Comparison of ENCODE assay signal across 26 mouse cellular contexts in the genomic region with DNA sequence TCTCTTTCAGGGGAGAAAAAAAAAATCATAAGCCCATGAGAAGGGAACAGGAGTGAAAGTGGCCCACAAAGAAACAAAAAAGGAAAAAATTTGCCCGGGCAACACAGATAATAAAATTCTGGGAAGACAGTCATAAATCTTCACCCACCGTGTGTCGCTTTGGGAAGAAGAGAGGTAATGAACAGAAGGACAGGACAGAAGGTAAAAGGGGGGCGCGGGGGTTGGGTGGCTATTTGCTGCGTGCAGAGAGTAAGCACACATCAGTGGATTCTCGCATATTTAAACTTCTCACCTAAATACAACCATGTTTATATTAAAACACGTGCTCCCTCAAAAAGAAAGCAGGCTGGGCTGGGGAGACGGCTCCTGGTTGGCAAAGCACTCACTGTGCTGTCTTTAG. TPM values are rescaled to one million over a fixed set of nuclear protein-coding genes. Genes with fewer than 3 reads are reported as not detected.
DNase-seq lines count a peak whose midpoint lies in the region; ATAC-seq and TF ChIP-seq lines count a peak whose summit lies in the region.
"Had no signal": no experiment of that assay in that cellular context is flagged by ENCODE, and none has a peak within 500 bp of the region (broad histone marks: within the 10 kb centered on the region; RNA-seq: fewer than 3 reads in every experiment).

No protein-coding gene starts in this region.

- H3K4me3 ChIP-seq in hindbrain, postnatal 0 days (ENCODE audit: low read length): no peak overlapping the region
- no peak overlapping the region for H3K4me3 ChIP-seq in hindbrain, embryonic 10.5 days
- H3K4me3 ChIP-seq in liver, postnatal 0 days (ENCODE audit: low read depth, low read length): no peak overlapping the region
- H3K4me3 ChIP-seq in forebrain, embryonic 15.5 days: no peak overlapping the region
- H3K4me3 ChIP-seq: forebrain, embryonic 12.5 days; hindbrain, embryonic 12.5 days; intestine, embryonic 15.5 days; limb, embryonic 15.5 days; midbrain, embryonic 13.5 days; neural tube, embryonic 13.5 days had no signal

- DNase-seq in adrenal gland, postnatal 14 days: peak; percentile 50
- no peak for DNase-seq in adrenal gland, postnatal 4 days (ENCODE audit: low spot score in 2 of 2)
- peak; percentile 15 for DNase-seq in hindbrain, postnatal 0 days (ENCODE audit: low spot score)
- DNase-seq in hindbrain, embryonic 10.5 days (ENCODE audit: low spot score): no peak
- peak; percentile 41 for DNase-seq in retina, postnatal 1 day
- no peak for DNase-seq in retina, embryonic 14.5 days (ENCODE audit: low spot score)
- DNase-seq in liver, postnatal 0 days: no peak
- DNase-seq: gastrocnemius, postnatal 25 days; layer of hippocampus, postnatal 36 days; lung, postnatal 14 days; right cerebral cortex, postnatal 14 days; thymus, postnatal 4 days had no signal

- H3K4me1 ChIP-seq in hindbrain, postnatal 0 days (ENCODE audit: insufficient read depth, low read length): no peaks in the 10 kb centered on the region
- H3K4me1 ChIP-seq in hindbrain, embryonic 10.5 days (replicated peaks): 0 out of 2 replicates have a peak, but pooled peaks cover 9% of the 10 kb centered on the region
- H3K4me1 ChIP-seq in liver, postnatal 0 days (ENCODE audit: insufficient read depth): peaks cover 57% of the 10 kb centered on the region
- H3K4me1 ChIP-seq in forebrain, embryonic 15.5 days: peaks cover 10% of the 10 kb centered on the region
- H3K4me1 ChIP-seq: forebrain, embryonic 12.5 days; midbrain, embryonic 13.5 days had no signal

- TF ChIP-seq EP300 in liver, postnatal 0 days (IDR thresholded peaks at IDR 0.05; ENCODE audit: low read depth): no peak

- H3K27ac ChIP-seq in hindbrain, postnatal 0 days: no peak overlapping the region
- no peak overlapping the region for H3K27ac ChIP-seq in hindbrain, embryonic 10.5 days
- peak overlapping the region; percentile 84 for H3K27ac ChIP-seq in liver, postnatal 0 days (ENCODE audit: low read depth)
- no peak overlapping the region for H3K27ac ChIP-seq in forebrain, embryonic 15.5 days (replicated peaks)
- H3K27ac ChIP-seq: forebrain, embryonic 12.5 days; hindbrain, embryonic 12.5 days; intestine, embryonic 15.5 days; limb, embryonic 15.5 days; midbrain, embryonic 13.5 days; neural tube, embryonic 13.5 days had no signal

- no peaks in the 10 kb centered on the region for H3K9me3 ChIP-seq in hindbrain, postnatal 0 days (ENCODE audit: low read length)
- no peaks in the 10 kb centered on the region for H3K9me3 ChIP-seq in hindbrain, embryonic 10.5 days
- H3K9me3 ChIP-seq in liver, postnatal 0 days (ENCODE audit: low read length): no peaks in the 10 kb centered on the region
- no peaks in the 10 kb centered on the region for H3K9me3 ChIP-seq in forebrain, embryonic 15.5 days
- H3K9me3 ChIP-seq: forebrain, embryonic 12.5 days; hindbrain, embryonic 12.5 days; intestine, embryonic 15.5 days; limb, embryonic 15.5 days; midbrain, embryonic 13.5 days; neural tube, embryonic 13.5 days had no signal

- no peak for ATAC-seq in hindbrain, postnatal 0 days
- no peak for ATAC-seq in liver, postnatal 0 days
- no peak for ATAC-seq in forebrain, embryonic 15.5 days (replicated peaks)
- ATAC-seq: intestine, embryonic 15.5 days; midbrain, embryonic 13.5 days had no signal

- H3K9ac ChIP-seq in hindbrain, postnatal 0 days (replicated peaks; ENCODE audit: low read length): no peak overlapping the region
- no peak overlapping the region for H3K9ac ChIP-seq in liver, postnatal 0 days (replicated peaks)
- H3K9ac ChIP-seq in forebrain, embryonic 15.5 days (replicated peaks): no peak overlapping the region
- H3K9ac ChIP-seq: forebrain, embryonic 12.5 days; hindbrain, embryonic 12.5 days; intestine, embryonic 15.5 days; limb, embryonic 15.5 days; midbrain, embryonic 13.5 days; neural tube, embryonic 13.5 days had no signal

- TF ChIP-seq CTCF in hindbrain, postnatal 0 days (IDR thresholded peaks at IDR 0.05; ENCODE audit: low read depth): no peak
- no peak for TF ChIP-seq CTCF in liver, postnatal 0 days (IDR thresholded peaks at IDR 0.05; ENCODE audit: low read depth)

- H3K36me3 ChIP-seq in hindbrain, postnatal 0 days (ENCODE audit: insufficient read depth, low read length): no peaks in the 10 kb centered on the region
- H3K36me3 ChIP-seq in hindbrain, embryonic 10.5 days: no peaks in the 10 kb centered on the region
- no peaks in the 10 kb centered on the region; the same call in 1 of the 2 replicates for H3K36me3 ChIP-seq in liver, postnatal 0 days (replicated peaks; ENCODE audit: insufficient read depth, low read length)
- H3K36me3 ChIP-seq in forebrain, embryonic 15.5 days: no peaks in the 10 kb centered on the region
- H3K36me3 ChIP-seq: forebrain, embryonic 12.5 days; hindbrain, embryonic 12.5 days; intestine, embryonic 15.5 days; limb, embryonic 15.5 days; midbrain, embryonic 13.5 days; neural tube, embryonic 13.5 days had no signal

- H3K4me2 ChIP-seq in hindbrain, postnatal 0 days (ENCODE audit: low read depth, low read length): no peak overlapping the region
- 0 out of 2 replicates have a peak overlapping the region, but pooled peaks have one; percentile 40 for H3K4me2 ChIP-seq in liver, postnatal 0 days (ENCODE audit: low read depth, low read length)
- H3K4me2 ChIP-seq in forebrain, embryonic 15.5 days (replicated peaks): no peak overlapping the region
- H3K4me2 ChIP-seq: forebrain, embryonic 12.5 days; hindbrain, embryonic 12.5 days; intestine, embryonic 15.5 days; limb, embryonic 15.5 days; midbrain, embryonic 13.5 days; neural tube, embryonic 13.5 days had no signal

- 57% methylated on average over 9 of the region's 9 CpGs for WGBS in hindbrain, postnatal 0 days
- WGBS in hindbrain, embryonic 10.5 days: 85% methylated on average over 9 of the region's 9 CpGs
- 63% methylated on average over 9 of the region's 9 CpGs for WGBS in liver, postnatal 0 days (ENCODE audit: insufficient replicate concordance)
- 63% methylated on average over 9 of the region's 9 CpGs for WGBS in forebrain, embryonic 15.5 days

- H3K27me3 ChIP-seq in hindbrain, postnatal 0 days (ENCODE audit: insufficient read depth, low read length): no peaks in the 10 kb centered on the region
- H3K27me3 ChIP-seq in hindbrain, embryonic 10.5 days (ENCODE audit: insufficient read depth, poor library complexity, severe bottlenecking): no peaks in the 10 kb centered on the region
- no peaks in the 10 kb centered on the region for H3K27me3 ChIP-seq in liver, postnatal 0 days (ENCODE audit: insufficient read depth, low read length)
- H3K27me3 ChIP-seq in forebrain, embryonic 15.5 days: no peaks in the 10 kb centered on the region
- H3K27me3 ChIP-seq: forebrain, embryonic 12.5 days; hindbrain, embryonic 12.5 days; intestine, embryonic 15.5 days; limb, embryonic 15.5 days; midbrain, embryonic 13.5 days; neural tube, embryonic 13.5 days had no signal

RNA-seq across cellular contexts. Expression of a gene that starts 33.2 kb away (rescaled TPM):
- 72.8 and 74.6 TPM in 2 replicates for total RNA-seq in adrenal gland, postnatal 14 days (2021)
- total RNA-seq in adrenal gland, postnatal 4 days (2021): 10 to 100 TPM; 68.2 to 68.7 TPM
- 21.8 and 25.0 TPM in 2 replicates for total RNA-seq in hindbrain, postnatal 0 days (2014; rRNA removed)
- polyA plus RNA-seq in hindbrain, postnatal 0 days (2015; fragmentation: Nextera tagmentation; extraction: Ambion mirVana): 12.5 and 12.8 TPM in 2 replicates
- polyA plus RNA-seq in hindbrain, embryonic 10.5 days (2016; fragmentation: Nextera tagmentation; extraction: Ambion mirVana): 13.6 and 14.8 TPM in 2 replicates
- 15.4 and 16.4 TPM in 2 replicates for polyA plus RNA-seq in liver, postnatal 0 days (2015; fragmentation: Nextera tagmentation; extraction: Ambion mirVana)
- 11.4 and 13.3 TPM in 2 replicates for polyA plus RNA-seq in forebrain, embryonic 15.5 days (2015; fragmentation: Nextera tagmentation; extraction: Ambion mirVana)

RNA-seq across cellular contexts. Expression of a gene that starts 41.8 kb away (rescaled TPM):
- total RNA-seq in adrenal gland, postnatal 14 days (2021): 37.8 and 44.2 TPM in 2 replicates
- total RNA-seq in adrenal gland, postnatal 4 days (2021): 10 to 100 TPM; 34.1 to 42.1 TPM
- total RNA-seq in hindbrain, postnatal 0 days (2014; rRNA removed): 4.1 and 5.5 TPM in 2 replicates
- polyA plus RNA-seq in hindbrain, postnatal 0 days (2015; fragmentation: Nextera tagmentation; extraction: Ambion mirVana): 2.5 and 3.3 TPM in 2 replicates
- 2.0 and 2.8 TPM in 2 replicates for polyA plus RNA-seq in hindbrain, embryonic 10.5 days (2016; fragmentation: Nextera tagmentation; extraction: Ambion mirVana)
- polyA plus RNA-seq in liver, postnatal 0 days (2015; fragmentation: Nextera tagmentation; extraction: Ambion mirVana): 4.7 and 6.0 TPM in 2 replicates
- 0.71 and 1.0 TPM in 2 replicates for polyA plus RNA-seq in forebrain, embryonic 15.5 days (2015; fragmentation: Nextera tagmentation; extraction: Ambion mirVana)

RNA-seq across cellular contexts. Expression of a gene that starts 46.6 kb away (rescaled TPM):
- 19.7 and 19.9 TPM in 2 replicates for total RNA-seq in adrenal gland, postnatal 14 days (2021)
- total RNA-seq in adrenal gland, postnatal 4 days (2021): 10 to 100 TPM; 15.4 to 15.5 TPM
- 15.9 and 20.9 TPM in 2 replicates for total RNA-seq in hindbrain, postnatal 0 days (2014; rRNA removed)
- polyA plus RNA-seq in hindbrain, postnatal 0 days (2015; fragmentation: Nextera tagmentation; extraction: Ambion mirVana): 7.5 and 8.3 TPM in 2 replicates
- polyA plus RNA-seq in hindbrain, embryonic 10.5 days (2016; fragmentation: Nextera tagmentation; extraction: Ambion mirVana): 3.9 and 4.3 TPM in 2 replicates
- 1.6 and 1.9 TPM in 2 replicates for polyA plus RNA-seq in liver, postnatal 0 days (2015; fragmentation: Nextera tagmentation; extraction: Ambion mirVana)
- polyA plus RNA-seq in forebrain, embryonic 15.5 days (2015; fragmentation: Nextera tagmentation; extraction: Ambion mirVana): 2.8 and 3.0 TPM in 2 replicates

RNA-seq across cellular contexts. Expression of a gene that starts 54.6 kb away (rescaled TPM):
- total RNA-seq in adrenal gland, postnatal 14 days (2021): not detected in 2 replicates
- total RNA-seq in adrenal gland, postnatal 4 days (2021): not detected
- total RNA-seq in hindbrain, postnatal 0 days (2014; rRNA removed): 6.9 TPM in 1 of 2 replicates, not detected in the other
- 0.88 and 1.2 TPM in 2 replicates for polyA plus RNA-seq in hindbrain, postnatal 0 days (2015; fragmentation: Nextera tagmentation; extraction: Ambion mirVana)
- not detected in 2 replicates for polyA plus RNA-seq in hindbrain, embryonic 10.5 days (2016; fragmentation: Nextera tagmentation; extraction: Ambion mirVana)
- polyA plus RNA-seq in liver, postnatal 0 days (2015; fragmentation: Nextera tagmentation; extraction: Ambion mirVana): not detected in 2 replicates
- 1.0 and 1.1 TPM in 2 replicates for polyA plus RNA-seq in forebrain, embryonic 15.5 days (2015; fragmentation: Nextera tagmentation; extraction: Ambion mirVana)
- total RNA-seq: adrenal gland, adult 2 months; gastrocnemius, postnatal 25 days; heart, adult 8-10 months; layer of hippocampus, postnatal 36 days; megakaryocyte, adult 5-6 weeks had no signal
- polyA plus RNA-seq: adrenal gland, adult 2 months; heart, embryonic 16.5 days; hindbrain, embryonic 12.5 days; intestine, embryonic 15.5 days; kidney, embryonic 16.5 days; large intestine, adult 2 months; limb, embryonic 15.5 days; neural tube, embryonic 13.5 days; stomach, embryonic 14.5 days had no signal

RNA-seq across cellular contexts. Expression of a gene that starts 57.6 kb away (rescaled TPM):
- 0.11 and 0.15 TPM in 2 replicates for total RNA-seq in adrenal gland, postnatal 14 days (2021)
- total RNA-seq in adrenal gland, postnatal 4 days (2021): under 1 TPM; 0.39 to 0.40 TPM
- 10.0 and 12.9 TPM in 2 replicates for total RNA-seq in hindbrain, postnatal 0 days (2014; rRNA removed)
- polyA plus RNA-seq in hindbrain, postnatal 0 days (2015; fragmentation: Nextera tagmentation; extraction: Ambion mirVana): 3.6 and 4.2 TPM in 2 replicates
- 1.5 and 4.4 TPM in 2 replicates for polyA plus RNA-seq in hindbrain, embryonic 10.5 days (2016; fragmentation: Nextera tagmentation; extraction: Ambion mirVana)
- polyA plus RNA-seq in liver, postnatal 0 days (2015; fragmentation: Nextera tagmentation; extraction: Ambion mirVana): not detected in 2 replicates
- 4.6 TPM in 2 replicates for polyA plus RNA-seq in forebrain, embryonic 15.5 days (2015; fragmentation: Nextera tagmentation; extraction: Ambion mirVana)
- total RNA-seq: gastrocnemius, postnatal 25 days; heart, adult 8-10 months; megakaryocyte, adult 5-6 weeks had no signal
- polyA plus RNA-seq: heart, embryonic 16.5 days; kidney, embryonic 16.5 days; limb, embryonic 15.5 days had no signal

Comparison
In these comparisons a context has a peak if more than half of its experiments do, and no peak if none do; other contexts are left out.
1. DNase-seq: peak in adrenal gland, postnatal 14 days (single experiment), hindbrain, postnatal 0 days (single experiment) and retina, postnatal 1 day (single experiment); none in adrenal gland, postnatal 4 days (0 of 2), hindbrain, embryonic 10.5 days (single experiment), retina, embryonic 14.5 days (single experiment) and liver, postnatal 0 days (single experiment).